8 mouse cellular contexts compared by ENCODE assay signal in the genomic region with DNA sequence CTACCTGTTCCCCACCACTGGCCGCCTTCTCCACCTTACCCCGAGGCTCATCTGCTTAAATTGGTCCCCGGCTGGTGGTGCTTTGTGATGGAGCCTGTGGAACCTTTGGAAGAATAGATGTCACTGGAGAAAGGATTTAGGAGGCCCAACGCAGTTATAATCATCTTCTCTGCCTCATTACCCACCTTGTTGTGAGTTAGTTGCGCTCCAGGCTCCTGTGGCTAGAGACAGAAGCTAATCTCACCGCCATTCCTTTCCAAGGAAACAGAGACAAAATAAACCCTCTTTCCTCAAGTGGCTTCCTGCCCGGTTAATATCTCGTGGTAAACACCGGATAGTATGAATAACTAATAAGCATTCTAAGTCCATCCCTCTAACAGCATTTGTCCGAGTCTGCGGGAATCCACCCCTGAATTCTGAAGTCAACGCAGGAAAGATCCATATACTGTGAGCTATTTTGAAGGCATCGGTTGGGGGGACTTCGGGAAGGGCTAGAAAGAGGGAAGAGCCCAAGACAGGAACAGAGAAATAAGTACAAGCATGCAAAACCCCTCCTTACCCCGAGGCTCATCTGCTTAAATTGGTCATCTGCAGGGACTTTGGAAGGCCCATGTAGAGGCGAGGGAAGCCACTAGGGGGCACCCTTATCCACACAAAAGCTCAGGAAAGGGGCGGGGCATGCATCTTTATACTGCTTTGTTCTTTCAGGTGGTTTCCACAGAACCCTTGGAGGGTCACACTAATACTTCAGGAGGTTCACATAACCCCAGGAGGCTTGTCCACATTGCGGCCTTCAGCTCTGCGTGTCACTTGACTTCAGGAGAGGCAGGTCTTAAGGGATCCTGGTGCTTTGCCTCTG. TPM values are rescaled to one million over a fixed set of nuclear protein-coding genes. Genes with fewer than 3 reads are reported as not detected.
DNase-seq lines count a peak whose midpoint lies in the region; ATAC-seq and TF ChIP-seq lines count a peak whose summit lies in the region.

No protein-coding gene starts in this region.

- 32% methylated on average over 19 of the region's 19 CpGs for WGBS in liver, embryonic 12.5 days (ENCODE audit: insufficient replicate concordance)
- WGBS in limb, embryonic 11.5 days = 41% methylated on average over 19 of the region's 19 CpGs
- WGBS in midbrain, postnatal 0 days = 30% methylated on average over 19 of the region's 19 CpGs

- no peak overlapping the region for H3K27ac ChIP-seq in liver, embryonic 12.5 days
- no peak overlapping the region for H3K27ac ChIP-seq in limb, embryonic 11.5 days (replicated peaks; ENCODE audit: low read depth, low read length)
- H3K27ac ChIP-seq in midbrain, postnatal 0 days (ENCODE audit: low read depth, low read length) = no peak overlapping the region

- peak; percentile 87 for TF ChIP-seq CTCF in midbrain, postnatal 0 days (IDR thresholded peaks at IDR 0.05)

- ATAC-seq in liver, embryonic 12.5 days = no peak; the same call in 1 of the 2 replicates
- ATAC-seq in limb, embryonic 11.5 days (ENCODE audit: insufficient number of reproducible peaks, low FRiP score, low TSS enrichment, low read depth) = peak; percentile 48; the same call in 1 of the 2 replicates
- peak; percentile 85 for ATAC-seq in midbrain, postnatal 0 days (ENCODE audit: low FRiP score)

- no peak overlapping the region for H3K9ac ChIP-seq in liver, embryonic 12.5 days
- no peak overlapping the region for H3K9ac ChIP-seq in limb, embryonic 11.5 days (ENCODE audit: low read length)
- H3K9ac ChIP-seq in midbrain, postnatal 0 days (replicated peaks; ENCODE audit: low read length, poor library complexity, severe bottlenecking) = no peak overlapping the region

- H3K4me3 ChIP-seq in liver, embryonic 12.5 days = no peak overlapping the region
- H3K4me3 ChIP-seq in limb, embryonic 11.5 days (ENCODE audit: low read depth, low read length) = no peak overlapping the region
- H3K4me3 ChIP-seq in midbrain, postnatal 0 days (ENCODE audit: low read depth, low read length) = no peak overlapping the region

- no peaks in the 10 kb centered on the region for H3K9me3 ChIP-seq in liver, embryonic 12.5 days (replicated peaks)
- no peaks in the 10 kb centered on the region; the same call in 1 of the 2 replicates for H3K9me3 ChIP-seq in limb, embryonic 11.5 days (ENCODE audit: control insufficient read depth, low read length)
- no peaks in the 10 kb centered on the region for H3K9me3 ChIP-seq in midbrain, postnatal 0 days (ENCODE audit: low read length)

- no peak overlapping the region for H3K4me2 ChIP-seq in liver, embryonic 12.5 days
- H3K4me2 ChIP-seq in limb, embryonic 11.5 days (ENCODE audit: low read depth, severe bottlenecking) = no peak overlapping the region
- no peak overlapping the region for H3K4me2 ChIP-seq in midbrain, postnatal 0 days (ENCODE audit: low read depth, low read length, poor library complexity, severe bottlenecking)

- DNase-seq in liver = peak; percentile 78
- peak; percentile 59 to 65 for DNase-seq in cerebellum, postnatal 36 days
- peak; percentile 80 to 84 for DNase-seq in frontal cortex, postnatal 36 days (ENCODE audit: low spot score in 2 of 2)
- peak; percentile 47 to 72 for DNase-seq in kidney, adult 8-10 months
- DNase-seq in limb, embryonic 11.5 days (ENCODE audit: low spot score) = peak; percentile 95
- DNase-seq in midbrain, postnatal 0 days (ENCODE audit: low spot score) = peak; percentile 90
- DNase-seq in spleen, postnatal 14 days (ENCODE audit: low spot score in 2 of 2) = peak; percentile 50 to 61

- H3K27me3 ChIP-seq in liver, embryonic 12.5 days (replicated peaks) = peaks cover 31% of the 10 kb centered on the region
- H3K27me3 ChIP-seq in limb, embryonic 11.5 days (ENCODE audit: control insufficient read depth, insufficient read depth, low read length) = no peaks in the 10 kb centered on the region
- no peaks in the 10 kb centered on the region; the same call in 1 of the 2 replicates for H3K27me3 ChIP-seq in midbrain, postnatal 0 days (ENCODE audit: insufficient read depth, low read length)

- no peaks in the 10 kb centered on the region for H3K36me3 ChIP-seq in liver, embryonic 12.5 days
- no peaks in the 10 kb centered on the region for H3K36me3 ChIP-seq in limb, embryonic 11.5 days (ENCODE audit: control insufficient read depth, insufficient read depth, low read length)
- no peaks in the 10 kb centered on the region for H3K36me3 ChIP-seq in midbrain, postnatal 0 days (ENCODE audit: insufficient read depth, low read length)

- H3K4me1 ChIP-seq in liver, embryonic 12.5 days = peaks cover 15% of the 10 kb centered on the region
- H3K4me1 ChIP-seq in limb, embryonic 11.5 days (ENCODE audit: control insufficient read depth, insufficient read depth, low read length) = no peaks in the 10 kb centered on the region
- H3K4me1 ChIP-seq in midbrain, postnatal 0 days (ENCODE audit: insufficient read depth, low read length) = 0 out of 2 replicates have a peak, but pooled peaks cover 2% of the 10 kb centered on the region

RNA-seq across cellular contexts. Expression of a gene that starts 4.1 kb away (rescaled TPM):
- polyA plus RNA-seq in liver, embryonic 12.5 days (2016; fragmentation: Nextera tagmentation; extraction: Ambion mirVana) = 47.3 and 54.6 TPM in 2 replicates
- polyA plus RNA-seq in limb, embryonic 11.5 days (2014; fragmentation: Nextera tagmentation; extraction: Ambion mirVana) = 52.8 and 54.1 TPM in 2 replicates
- total RNA-seq in midbrain, postnatal 0 days (2014; rRNA removed) = 59.5 and 77.6 TPM in 2 replicates
- polyA plus RNA-seq in midbrain, postnatal 0 days (2015; fragmentation: Nextera tagmentation; extraction: Ambion mirVana) = 72.6 and 73.8 TPM in 2 replicates

RNA-seq across cellular contexts. Expression of a gene that starts 46.3 kb away (rescaled TPM):
- 0.11 and 0.30 TPM in 2 replicates for polyA plus RNA-seq in liver, embryonic 12.5 days (2016; fragmentation: Nextera tagmentation; extraction: Ambion mirVana)
- 1.7 and 2.3 TPM in 2 replicates for polyA plus RNA-seq in limb, embryonic 11.5 days (2014; fragmentation: Nextera tagmentation; extraction: Ambion mirVana)
- 28.6 and 36.9 TPM in 2 replicates for total RNA-seq in midbrain, postnatal 0 days (2014; rRNA removed)
- polyA plus RNA-seq in midbrain, postnatal 0 days (2015; fragmentation: Nextera tagmentation; extraction: Ambion mirVana) = 24.8 and 28.0 TPM in 2 replicates
